Mouse (Mus musculus): ENCODE data around the gene Foxr1.
"Not testable (repeated sequence)": the region's sequence is repeated elsewhere in the genome, so short reads cannot be mapped to it uniquely, and the experiment has no call there.

DNA sequence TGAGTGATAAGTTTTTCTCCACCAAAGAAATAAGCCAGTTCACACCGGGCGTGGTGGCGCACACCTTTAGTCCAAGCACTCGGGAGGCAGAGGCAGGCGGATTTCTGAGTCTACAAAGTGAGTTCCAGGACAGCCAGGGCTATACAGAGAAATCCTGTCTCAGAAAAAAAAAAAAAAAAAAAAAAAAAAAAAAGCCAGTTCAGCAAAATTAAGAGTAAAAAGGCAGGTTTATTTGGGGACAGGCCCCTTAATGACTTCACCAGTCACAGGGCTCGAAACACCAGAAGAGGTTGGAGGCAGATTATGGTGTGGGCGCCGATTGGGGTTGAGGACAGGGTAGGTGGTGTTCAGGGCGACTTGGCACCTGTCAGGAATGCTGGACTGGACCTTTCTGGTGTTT, 21.2 kb downstream of the Foxr1 start:
- not testable (repeated sequence) for TF ChIP-seq POLR2A (IDR thresholded peaks at IDR 0.05; ENCODE audit: borderline replicate concordance, insufficient read depth, low read length); CTCF (IDR thresholded peaks at IDR 0.05; ENCODE audit: borderline replicate concordance, insufficient read depth, low read depth, low read length)

Measured in cerebellum, adult 2 months (tissue).